Mouse (Mus musculus) adipocyte (in vitro differentiated cells): Measurements from ENCODE around the gene Armh3.
A peak's percentile ranks its signal among the peaks of the same experiment; 100 is the strongest.
"Not testable (repeated sequence)": the region's sequence is repeated elsewhere in the genome, so short reads cannot be mapped to it uniquely, and the experiment has no call there.

Source experiments
- DNase-seq: peaks from one replicate; pipeline ENCODE4 v3.0.0-alpha.2; 2016; ENCODE audit warnings: low spot score

Gene Armh3

DNA sequence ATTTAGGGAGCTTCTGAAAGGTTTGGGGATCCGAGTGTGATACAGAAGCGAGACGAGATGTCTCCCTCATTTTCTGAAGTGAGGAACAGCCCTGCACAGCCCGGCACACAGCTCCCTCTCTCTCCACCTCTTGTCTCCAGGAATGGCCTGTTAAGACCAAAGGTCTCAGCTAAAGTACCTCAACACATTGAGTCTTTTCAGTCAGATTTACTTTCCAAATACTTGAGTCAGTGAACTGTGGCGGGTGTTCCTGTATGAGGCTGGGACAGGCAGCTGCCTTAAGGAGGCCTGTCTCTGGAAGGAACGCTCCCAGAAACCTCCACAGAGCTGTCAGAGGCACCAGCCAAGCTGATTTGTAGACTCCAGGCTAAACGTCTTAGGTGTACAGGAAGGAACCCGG lies 181.6 kb downstream of the Armh3 start:
- DNase-seq, result no peak

DNA sequence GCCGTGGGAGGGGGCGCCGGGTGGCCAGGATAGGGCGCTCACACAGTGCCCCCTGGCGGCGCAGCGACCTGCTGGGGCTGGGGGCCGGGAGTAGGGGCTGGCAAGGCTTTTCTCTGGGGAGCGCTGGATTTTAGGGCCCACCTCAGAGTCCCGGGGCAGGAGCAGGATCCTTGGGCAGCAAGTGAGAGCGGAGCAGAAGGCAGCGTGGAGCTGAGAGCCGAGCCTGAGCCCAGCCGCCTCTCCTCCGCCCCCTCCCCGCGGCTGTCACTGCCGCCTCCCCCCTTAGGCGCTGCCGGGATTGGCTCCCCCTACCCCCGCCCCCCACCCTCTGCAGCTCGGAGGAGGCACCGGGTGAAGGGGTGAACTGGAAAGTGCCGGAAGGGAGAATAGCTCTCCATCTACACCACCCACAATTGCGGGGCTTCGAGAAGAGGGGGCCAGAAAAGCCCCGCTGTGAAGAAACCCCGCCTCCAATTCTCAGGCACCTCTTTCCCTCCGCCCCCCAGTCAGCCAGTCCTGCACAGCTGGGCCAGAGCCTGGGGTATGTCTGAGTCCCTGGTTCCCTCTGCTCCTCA lies 182.4 kb downstream of the Armh3 start, which contains the start of gene Kcnip2:
Gene Kcnip2 (minus strand): TSS at position 231 of the 575 bp plus-strand sequence.
- DNase-seq, result no peak

- DNase-seq, result no peak
Observed at GRCm38 (mm10) chr19:45815170-45815569, 183.1 kb downstream of the Armh3 start.

DNA sequence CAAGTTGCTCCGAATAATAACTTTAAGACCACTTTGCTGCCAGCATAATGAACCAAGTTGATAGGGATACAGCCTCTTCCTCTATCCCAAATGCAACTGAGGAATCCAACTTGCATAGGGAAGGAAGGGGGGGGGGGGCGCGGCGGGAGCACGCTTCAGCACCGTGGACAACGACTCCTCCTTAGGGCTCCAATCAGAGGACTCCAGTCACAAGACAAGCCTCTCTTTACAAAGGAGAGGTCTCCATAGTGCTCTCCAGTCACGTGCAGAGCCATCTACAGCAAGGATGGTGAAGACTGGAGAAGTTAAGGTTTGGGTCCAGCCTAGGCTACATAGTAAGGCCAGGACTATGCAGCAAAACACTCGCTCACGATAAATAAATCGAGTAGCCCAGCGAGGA lies 184.5 kb downstream of the Armh3 start:
- peak; percentile 21 for DNase-seq

DNA sequence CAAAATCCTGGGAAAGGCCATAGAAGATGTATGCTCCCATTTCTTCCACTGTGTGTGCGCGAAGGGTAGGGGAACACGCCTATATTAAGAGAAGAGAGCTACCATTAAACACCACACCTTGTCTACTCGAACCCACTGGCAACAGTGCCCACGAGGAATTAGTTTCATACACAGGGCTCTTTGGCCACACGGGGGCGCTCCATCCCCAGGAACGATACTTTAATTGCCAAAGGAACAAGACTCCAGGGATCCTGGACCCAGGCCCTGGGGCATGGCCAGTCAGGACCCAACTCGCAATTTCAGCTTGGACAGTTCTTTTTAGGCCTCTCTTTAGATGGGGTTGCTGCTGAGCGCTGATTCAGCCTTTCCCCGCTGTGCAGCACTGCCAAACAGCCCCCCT lies 185.0 kb downstream of the Armh3 start:
- DNase-seq, result peak; percentile 80

- DNase-seq, result no peak
Observed at GRCm38 (mm10) chr19:45812673-45813252, 185.5 kb downstream of the Armh3 start.

- no peak for DNase-seq
Observed at GRCm38 (mm10) chr19:45812115-45812514, 186.2 kb downstream of the Armh3 start.

GRCm38 (mm10) chr19:45811028-45811674 lies 187.1 kb downstream of the Armh3 start:
- DNase-seq, result no peak

GRCm38 (mm10) chr19:45807732-45808131 lies 190.6 kb downstream of the Armh3 start:
- no peak for DNase-seq

DNA sequence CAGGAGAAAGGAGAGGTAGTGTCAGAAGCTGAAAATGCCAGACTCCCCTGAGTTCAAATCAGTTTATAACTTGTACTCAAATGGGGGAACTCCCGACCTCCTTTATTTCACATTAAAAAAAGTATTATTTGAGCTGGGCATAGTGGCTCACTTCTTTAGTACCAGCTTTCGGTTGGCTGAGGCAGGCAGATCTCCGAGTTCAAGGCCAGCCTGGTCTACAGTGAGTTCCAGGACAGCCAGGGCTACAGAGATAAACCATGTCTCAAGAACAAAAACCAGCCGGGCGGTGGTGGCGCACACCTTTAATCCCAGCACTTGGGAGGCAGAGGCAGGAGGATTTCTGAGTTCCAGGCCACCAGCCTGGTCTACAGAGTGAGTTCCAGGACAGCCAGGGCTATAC lies 192.5 kb downstream of the Armh3 start:
- DNase-seq, result not testable (repeated sequence)

DNA sequence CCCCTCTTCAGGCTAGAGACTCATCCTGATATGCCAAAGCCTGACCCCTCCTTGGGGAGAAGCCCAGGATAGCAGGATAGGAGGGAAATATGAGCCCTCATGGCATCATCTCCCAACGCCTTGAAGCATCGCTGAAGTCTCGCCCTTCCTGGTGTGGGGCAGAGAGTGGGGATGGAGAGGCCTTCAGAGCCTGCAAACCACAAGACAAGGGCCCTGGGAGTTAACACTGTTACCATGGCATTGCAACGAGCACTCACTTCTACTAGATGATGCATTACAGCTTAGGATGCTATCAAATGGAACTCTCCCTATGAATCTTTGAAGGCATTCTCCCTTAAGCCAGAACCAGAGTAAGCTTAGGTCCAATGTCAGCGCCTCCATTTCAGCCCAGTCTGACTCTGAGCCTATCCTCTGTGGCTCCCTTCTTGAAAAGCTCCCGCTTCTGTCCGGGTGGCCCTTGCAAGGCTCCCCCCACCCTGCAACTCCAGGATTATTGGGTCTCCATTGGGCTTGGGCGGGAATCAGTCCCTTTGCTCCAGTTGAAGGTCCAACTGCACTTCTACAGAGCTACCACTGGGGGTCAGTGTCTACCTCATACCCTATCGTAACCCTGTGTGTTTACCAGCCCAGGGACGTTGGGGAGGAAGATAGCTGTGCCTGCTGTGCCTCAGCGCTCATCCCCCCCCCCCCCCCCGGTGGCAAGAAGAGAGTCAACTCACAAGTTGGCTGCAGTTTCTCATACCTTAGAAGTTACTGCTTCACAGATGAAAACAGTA lies 193.5 kb downstream of the Armh3 start:
- peak; percentile 67 for DNase-seq

- no peak for DNase-seq
Observed at GRCm38 (mm10) chr19:45803408-45803807, 194.9 kb downstream of the Armh3 start.

GRCm38 (mm10) chr19:45802702-45803101 lies 195.6 kb downstream of the Armh3 start:
- no peak for DNase-seq

DNA sequence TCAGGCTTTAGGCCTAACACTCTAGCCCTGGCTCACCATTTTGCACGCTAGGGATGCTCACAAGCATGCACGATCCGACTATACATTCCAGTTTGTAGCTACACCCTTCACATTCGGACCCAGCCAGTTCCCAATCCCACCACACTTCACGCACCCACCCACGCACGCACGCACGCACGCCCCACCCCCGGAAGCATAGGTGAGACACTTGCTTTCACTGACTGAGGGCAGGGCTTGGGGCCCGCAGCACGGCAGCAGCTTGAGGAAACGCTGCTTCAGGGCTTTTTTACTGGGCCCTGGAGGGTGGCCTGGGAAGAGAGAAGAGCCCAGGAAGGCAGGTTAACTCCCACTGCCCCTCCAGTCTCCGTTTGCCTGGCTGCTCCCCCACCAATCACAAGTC lies 201.4 kb downstream of the Armh3 start:
- DNase-seq, result no peak

GRCm38 (mm10) chr19:45796061-45796556 lies 202.2 kb downstream of the Armh3 start:
- DNase-seq, result no peak

GRCm38 (mm10) chr19:45795406-45795944 lies 202.8 kb downstream of the Armh3 start:
- no peak for DNase-seq

- no peak for DNase-seq
Observed at GRCm38 (mm10) chr19:45794718-45795117, 203.6 kb downstream of the Armh3 start.

DNA sequence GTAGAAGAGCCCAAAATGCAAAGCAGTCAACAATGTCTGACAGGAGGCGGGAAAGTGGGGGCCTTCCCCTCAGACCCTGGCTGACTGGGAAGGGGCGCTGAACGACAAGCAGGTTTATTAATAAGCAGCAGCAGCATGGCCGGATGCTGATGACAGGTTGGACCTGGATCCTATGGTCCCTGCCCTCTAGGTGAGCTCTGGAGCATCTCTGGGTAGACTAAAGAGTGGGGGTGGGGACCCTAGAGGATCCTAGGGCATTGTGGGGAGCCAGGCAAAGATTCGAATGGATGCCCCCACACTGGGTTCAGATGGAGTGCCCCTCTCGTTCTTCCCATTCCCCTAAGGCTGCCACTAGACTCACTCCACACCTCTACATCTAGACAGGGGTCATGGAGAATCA lies 205.9 kb downstream of the Armh3 start:
- no peak for DNase-seq

DNA sequence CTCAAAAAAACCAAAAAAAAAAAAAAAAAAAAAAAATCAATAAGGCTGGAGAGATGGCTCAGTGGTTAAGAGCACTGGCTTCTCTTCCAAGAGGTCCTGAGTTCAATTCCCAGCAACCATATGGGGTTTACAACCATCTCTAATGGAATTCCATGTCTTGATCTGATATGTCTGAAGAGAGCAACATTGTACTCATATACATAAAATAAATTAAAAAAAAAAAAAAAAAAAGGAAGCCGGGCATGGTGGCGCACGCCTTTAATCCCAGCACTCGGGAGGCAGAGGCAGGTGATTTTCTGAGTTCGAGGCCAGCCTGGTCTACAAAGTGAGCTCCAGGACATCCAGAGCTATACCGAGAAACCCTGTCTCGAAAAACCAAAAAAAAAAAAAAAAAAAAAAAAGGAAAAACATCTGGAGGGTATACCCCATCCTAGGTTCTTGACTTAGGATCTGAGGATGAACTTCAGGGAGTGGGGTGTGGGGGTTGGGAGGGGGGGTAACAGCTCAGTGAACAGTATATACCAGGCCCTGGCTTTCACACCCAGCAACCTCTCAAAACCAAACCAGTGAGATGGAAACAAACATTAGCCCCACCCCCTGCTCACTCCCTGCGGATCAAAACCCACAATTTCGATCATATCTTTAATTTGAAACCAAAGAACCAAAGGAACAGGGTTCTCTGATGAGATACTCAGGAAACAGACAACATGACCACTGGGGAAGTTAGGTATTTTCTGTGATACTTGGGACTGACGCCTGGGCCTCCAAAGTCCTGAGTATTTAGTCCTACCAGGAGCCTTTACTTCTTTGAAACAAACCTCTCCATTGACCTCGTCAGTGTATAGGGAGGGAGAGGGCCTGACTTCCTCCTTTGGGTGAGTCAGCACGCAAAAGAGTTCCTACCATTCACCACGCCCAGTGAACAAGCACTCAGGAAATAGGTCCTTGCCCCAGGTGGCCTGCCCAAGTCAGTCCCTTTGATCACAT lies 208.1 kb downstream of the Armh3 start:
- no peak for DNase-seq

- no peak for DNase-seq
Observed at GRCm38 (mm10) chr19:45789365-45789764, 208.9 kb downstream of the Armh3 start.

GRCm38 (mm10) chr19:45788337-45788736 lies 210.0 kb downstream of the Armh3 start:
- DNase-seq, result no peak
